Mouse (Mus musculus) forebrain, embryonic 13.5 days (tissue): ENCODE measurements around the gene Tmem119. TPM values are rescaled to one million over a fixed set of nuclear protein-coding genes. Genes with fewer than 3 reads are reported as not detected.

Experiments used
- polyA plus RNA-seq: library from polyadenylated mRNA; unstranded; fragments of >200 nt; fragmentation: Nextera tagmentation; extraction: Ambion mirVana; gene quantifications from 2 replicates; pipeline ENCODE4 v1.2.1, GENCODE M21; 2015

Gene Tmem119
- polyA plus RNA-seq, 1 experiment from 2014 or later: 3.4 TPM

Other genes with a start within 250 kb of the Tmem119 start
- gene Cmklr1, start 150.1 kb downstream of the Tmem119 start, polyA plus RNA-seq: 1.1 and 1.3 TPM in 2 replicates
- not detected in 2 replicates for gene 1700069L16Rik, start 75.7 kb downstream of the Tmem119 start, polyA plus RNA-seq
- 5.6 and 5.8 TPM in 2 replicates for gene Ficd, start 64.7 kb downstream of the Tmem119 start, polyA plus RNA-seq
- gene Sart3, start 28.0 kb downstream of the Tmem119 start, polyA plus RNA-seq: 57.2 and 59.9 TPM in 2 replicates
- 97.3 and 104 TPM in 2 replicates for gene Iscu, start 27.8 kb downstream of the Tmem119 start, polyA plus RNA-seq
- 0.40 and 0.62 TPM in 2 replicates for gene Selplg, start 32.1 kb upstream of the Tmem119 start, polyA plus RNA-seq
- gene Coro1c, start 108.2 kb upstream of the Tmem119 start, polyA plus RNA-seq: 235 and 246 TPM in 2 replicates
- 12.0 and 13.9 TPM in 2 replicates for gene Ssh1, start 193.4 kb upstream of the Tmem119 start, polyA plus RNA-seq
- gene Dao, start 203.2 kb upstream of the Tmem119 start, polyA plus RNA-seq: not detected in 2 replicates